Mouse (Mus musculus) kidney, adult 2 months (tissue): ENCODE measurements around the gene Phgdh. TPM values are rescaled to one million over a fixed set of nuclear protein-coding genes. Genes with fewer than 3 reads are reported as not detected.

ENCODE experiments used
- DNase-seq: peaks from one replicate; pipeline ENCODE4 v3.0.0; 2021
- H3K27ac ChIP-seq: fragments of 200-500 bp; 2 replicates; pipeline ENCODE4 v1.5.1; 2012; ENCODE audit warnings: low read depth, low read length, control low read depth, inconsistent platforms; ENCODE audit not compliant: insufficient read depth
- H3K27me3 ChIP-seq: fragments of 200-500 bp; replicated peaks from 2 replicates; pipeline ENCODE4 v1.6.1; 2012; ENCODE audit warnings: mild to moderate bottlenecking, moderate library complexity, low read length, inconsistent platforms; ENCODE audit not compliant: control insufficient read depth, insufficient read depth
- H3K36me3 ChIP-seq: fragments of 200-500 bp; 2 replicates; pipeline ENCODE4 v1.6.1; 2012; ENCODE audit warnings: mild to moderate bottlenecking, moderate library complexity, low read length, inconsistent platforms; ENCODE audit not compliant: control insufficient read depth, insufficient read depth
- H3K4me1 ChIP-seq: fragments of 200-500 bp; 2 replicates; pipeline ENCODE4 v1.6.1; 2011; ENCODE audit warnings: low read length; ENCODE audit not compliant: control insufficient read depth, insufficient read depth
- H3K4me3 ChIP-seq: fragments of 200-500 bp; 2 replicates; pipeline ENCODE4 v1.5.1; 2011; ENCODE audit warnings: mild to moderate bottlenecking, low read depth, low read length, control low read depth; ENCODE audit not compliant: insufficient read depth
- CTCF ChIP-seq: fragments of 200-500 bp; conservative IDR thresholded peaks from 2 replicates; pipeline ENCODE4 v1.5.1; 2011; ENCODE audit warnings: low read depth, mild to moderate bottlenecking, control low read depth, low read length, moderate library complexity, mixed read lengths; ENCODE audit not compliant: insufficient read depth, insufficient read length
- POLR2A ChIP-seq: fragments of 200-500 bp; IDR thresholded peaks from one replicate; pipeline ENCODE4 v1.6.1; 2011; ENCODE audit warnings: low read depth, low read length, control low read depth
- WGBS: fragments of 180-500 bp; shearing (Covaris S2); methylation state at CpG from one replicate; pipeline ENCODE4 v1.1.7; 2018; 5-methylcytosine and 5-hydroxymethylcytosine counted together
- polyA plus RNA-seq: library from polyadenylated mRNA; depleted of rRNA; stranded (reverse); fragments of >200 nt; gene quantifications from 2 replicates; pipeline ENCODE4 v1.2.3, GENCODE M21; 2012

Phgdh gene
- polyA plus RNA-seq, 1 experiment: 47.1 TPM

GRCm38 (mm10) chr3:98335331-98335730 is 4.5 kb downstream of the Phgdh start:
- no peak overlapping the region for H3K4me3 ChIP-seq
- H3K4me1 ChIP-seq: no peaks in the 10 kb centered on the region; the same call in 1 of the 2 replicates
- no peak overlapping the region for H3K27ac ChIP-seq
- H3K36me3 ChIP-seq: no peaks in the 10 kb centered on the region
- TF ChIP-seq POLR2A (no peak), CTCF (no peak)
- H3K27me3 ChIP-seq: no peaks in the 10 kb centered on the region
- no peak for DNase-seq

GRCm38 (mm10) chr3:98334010-98334409 is 5.8 kb downstream of the Phgdh start:
- no peak overlapping the region for H3K27ac ChIP-seq
- no peaks in the 10 kb centered on the region for H3K36me3 ChIP-seq
- DNase-seq: peak; percentile 39
- no peaks in the 10 kb centered on the region for H3K27me3 ChIP-seq
- H3K4me1 ChIP-seq: no peaks in the 10 kb centered on the region; the same call in 1 of the 2 replicates
- TF ChIP-seq POLR2A: no peak
- TF ChIP-seq CTCF: no peak
- 72% methylated on average over 2 of the region's 2 CpGs for WGBS
- no peak overlapping the region for H3K4me3 ChIP-seq

GRCm38 (mm10) chr3:98324235-98324634 is 15.6 kb downstream of the Phgdh start:
- no peak for TF ChIP-seq POLR2A
- Histone ChIP-seq H3K4me3 (no peak overlapping the region), H3K27ac (no peak overlapping the region), H3K27me3 (no peaks in the 10 kb centered on the region), H3K4me1 (no peaks in the 10 kb centered on the region), H3K36me3 (no peaks in the 10 kb centered on the region)
- 89% methylated on average over 9 of the region's 9 CpGs for WGBS
- no peak for DNase-seq

- H3K4me3 ChIP-seq: no peak overlapping the region
- no peaks in the 10 kb centered on the region for H3K27me3 ChIP-seq
- 93% methylated on average over 5 of the region's 5 CpGs for WGBS
- H3K27ac ChIP-seq: no peak overlapping the region
- DNase-seq: no peak
- TF ChIP-seq POLR2A: no peak
- TF ChIP-seq CTCF: no peak
- H3K4me1 ChIP-seq: no peaks in the 10 kb centered on the region
- no peaks in the 10 kb centered on the region for H3K36me3 ChIP-seq
Observed at GRCm38 (mm10) chr3:98322209-98322608, 17.6 kb downstream of the Phgdh start.

GRCm38 (mm10) chr3:98319190-98319589 is 20.6 kb downstream of the Phgdh start:
- Histone ChIP-seq H3K27ac (no peak overlapping the region), H3K4me1 (no peaks in the 10 kb centered on the region), H3K27me3 (no peaks in the 10 kb centered on the region), H3K4me3 (no peak overlapping the region), H3K36me3 (no peaks in the 10 kb centered on the region)
- no peak for DNase-seq
- WGBS: 83% methylated on average over 2 of the region's 2 CpGs
- TF ChIP-seq CTCF (no peak), POLR2A (no peak)

GRCm38 (mm10) chr3:98317143-98317542 is 22.6 kb downstream of the Phgdh start:
- no peak overlapping the region for H3K4me3 ChIP-seq
- no peaks in the 10 kb centered on the region for H3K4me1 ChIP-seq
- no peak for DNase-seq
- H3K36me3 ChIP-seq: no peaks in the 10 kb centered on the region
- no peak for TF ChIP-seq CTCF
- TF ChIP-seq POLR2A: no peak
- no peak overlapping the region for H3K27ac ChIP-seq
- 72% methylated on average over 3 of the region's 3 CpGs for WGBS
- no peaks in the 10 kb centered on the region for H3K27me3 ChIP-seq

GRCm38 (mm10) chr3:98315181-98315580 is 24.6 kb downstream of the Phgdh start:
- Histone ChIP-seq H3K36me3 (no peaks in the 10 kb centered on the region), H3K4me1 (no peaks in the 10 kb centered on the region), H3K27me3 (no peaks in the 10 kb centered on the region), H3K27ac (no peak overlapping the region), H3K4me3 (no peak overlapping the region)
- WGBS: 82% methylated on average over 2 of the region's 2 CpGs
- TF ChIP-seq CTCF: no peak
- TF ChIP-seq POLR2A: no peak
- DNase-seq: no peak
